Mouse (Mus musculus) heart, embryonic 10.5 days (tissue): ENCODE measurements around the gene Slc25a48. TPM values are rescaled to one million over a fixed set of nuclear protein-coding genes. Genes with fewer than 3 reads are reported as not detected.

ENCODE experiments used
- DNase-seq: peaks from one replicate; pipeline ENCODE4 v3.0.0-alpha.2; 2017; ENCODE audit warnings: low spot score
- H3K27ac ChIP-seq: fragments of 300-500 bp; sonication (generic); 2 replicates; pipeline ENCODE4 v1.5.1; 2016; ENCODE audit warnings: mild to moderate bottlenecking
- H3K27me3 ChIP-seq: fragments of 300-500 bp; sonication (generic); 2 replicates; pipeline ENCODE4 v1.6.1; 2016; ENCODE audit warnings: mild to moderate bottlenecking; ENCODE audit not compliant: poor library complexity, insufficient read depth, severe bottlenecking
- H3K36me3 ChIP-seq: fragments of 300-500 bp; sonication (generic); 2 replicates; pipeline ENCODE4 v1.6.1; 2016; ENCODE audit warnings: mild to moderate bottlenecking, moderate library complexity
- H3K4me1 ChIP-seq: fragments of 300-500 bp; sonication (generic); 2 replicates; pipeline ENCODE4 v1.6.1; 2016; ENCODE audit warnings: mild to moderate bottlenecking
- H3K4me3 ChIP-seq: fragments of 300-500 bp; sonication (generic); 2 replicates; pipeline ENCODE4 v1.5.1; 2016; ENCODE audit warnings: mild to moderate bottlenecking, moderate library complexity
- H3K9me3 ChIP-seq: fragments of 300-500 bp; sonication (generic); 2 replicates; pipeline ENCODE4 v1.6.1; 2016; ENCODE audit warnings: mild to moderate bottlenecking, moderate library complexity
- WGBS: fragments of 180-500 bp; shearing (Covaris S2); methylation state at CpG from one replicate; pipeline ENCODE4 v1.1.7; 2016; 5-methylcytosine and 5-hydroxymethylcytosine counted together
- polyA plus RNA-seq: library from polyadenylated mRNA; unstranded; fragments of >200 nt; fragmentation: Nextera tagmentation; extraction: Ambion mirVana; gene quantifications from 2 replicates; pipeline ENCODE4 v1.2.1, GENCODE M21; 2016

Slc25a48 gene
- polyA plus RNA-seq, 1 experiment from 2014 or later: 0.05 TPM

GRCm38 (mm10) chr13:56494440-56494839, 56.3 kb downstream of the Slc25a48 start:
- H3K36me3 ChIP-seq: no peaks in the 10 kb centered on the region
- 70% methylated on average over 3 of the region's 3 CpGs for WGBS
- H3K27ac ChIP-seq: no peak overlapping the region
- no peak for DNase-seq
- no peak overlapping the region for H3K4me3 ChIP-seq
- H3K4me1 ChIP-seq: no peaks in the 10 kb centered on the region
- H3K9me3 ChIP-seq: 0 out of 2 replicates have a peak, but pooled peaks cover 3% of the 10 kb centered on the region
- H3K27me3 ChIP-seq: no peaks in the 10 kb centered on the region

DNA sequence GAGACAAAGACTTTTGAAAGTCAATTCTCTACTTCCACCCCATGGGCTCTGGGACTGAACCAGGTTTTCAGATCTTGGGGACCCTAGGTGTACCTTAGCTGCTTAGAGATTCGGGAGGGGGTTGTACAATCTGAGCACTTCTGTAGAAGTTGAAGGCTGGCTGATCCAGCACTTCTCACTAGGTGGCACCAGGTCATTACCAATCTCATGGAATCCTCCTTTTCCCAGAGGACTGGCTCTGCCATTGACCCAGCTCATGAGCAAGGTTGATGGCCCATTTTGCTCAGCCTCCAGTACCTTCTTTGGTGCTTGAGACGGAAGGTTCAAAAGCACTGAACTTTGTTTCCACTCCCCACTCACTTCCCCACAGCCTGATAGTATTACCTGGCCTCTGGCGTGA, 62.0 kb downstream of the Slc25a48 start:
- WGBS: 72% methylated on average over 3 of the region's 3 CpGs
- H3K27me3 ChIP-seq: no peaks in the 10 kb centered on the region
- H3K27ac ChIP-seq: no peak overlapping the region
- H3K4me3 ChIP-seq: no peak overlapping the region
- no peaks in the 10 kb centered on the region for H3K4me1 ChIP-seq
- H3K9me3 ChIP-seq: no peaks in the 10 kb centered on the region
- no peaks in the 10 kb centered on the region for H3K36me3 ChIP-seq
- DNase-seq: no peak

- H3K4me1 ChIP-seq: no peaks in the 10 kb centered on the region
- 84% methylated on average over 8 of the region's 8 CpGs for WGBS
- H3K27me3 ChIP-seq: no peaks in the 10 kb centered on the region
- H3K4me3 ChIP-seq: no peak overlapping the region
- H3K36me3 ChIP-seq: no peaks in the 10 kb centered on the region
- no peaks in the 10 kb centered on the region for H3K9me3 ChIP-seq
- H3K27ac ChIP-seq: no peak overlapping the region
- no peak for DNase-seq
Observed at GRCm38 (mm10) chr13:56500636-56501035, 62.5 kb downstream of the Slc25a48 start.

GRCm38 (mm10) chr13:56501866-56502420, 63.8 kb downstream of the Slc25a48 start:
- Histone ChIP-seq H3K4me1 (no peaks in the 10 kb centered on the region), H3K36me3 (no peaks in the 10 kb centered on the region), H3K4me3 (no peak overlapping the region), H3K9me3 (no peaks in the 10 kb centered on the region), H3K27me3 (no peaks in the 10 kb centered on the region), H3K27ac (no peak overlapping the region)
- 56% methylated on average over 6 of the region's 6 CpGs for WGBS
- DNase-seq: no peak

GRCm38 (mm10) chr13:56506871-56507496, 68.8 kb downstream of the Slc25a48 start:
- 72% methylated on average over 6 of the region's 6 CpGs for WGBS
- no peak overlapping the region for H3K27ac ChIP-seq
- DNase-seq: no peak
- H3K4me1 ChIP-seq: no peaks in the 10 kb centered on the region
- H3K4me3 ChIP-seq: no peak overlapping the region
- no peaks in the 10 kb centered on the region; the same call in 1 of the 2 replicates for H3K9me3 ChIP-seq
- H3K27me3 ChIP-seq: no peaks in the 10 kb centered on the region
- H3K36me3 ChIP-seq: no peaks in the 10 kb centered on the region

GRCm38 (mm10) chr13:56509796-56510195, 71.6 kb downstream of the Slc25a48 start:
- no peak overlapping the region for H3K27ac ChIP-seq
- no peaks in the 10 kb centered on the region; the same call in 1 of the 2 replicates for H3K9me3 ChIP-seq
- DNase-seq: no peak
- 85% methylated on average over 2 of the region's 2 CpGs for WGBS
- no peaks in the 10 kb centered on the region for H3K36me3 ChIP-seq
- no peaks in the 10 kb centered on the region for H3K4me1 ChIP-seq
- H3K27me3 ChIP-seq: no peaks in the 10 kb centered on the region
- H3K4me3 ChIP-seq: no peak overlapping the region

- no peak for DNase-seq
- Histone ChIP-seq H3K36me3 (no peaks in the 10 kb centered on the region), H3K27me3 (no peaks in the 10 kb centered on the region), H3K4me1 (no peaks in the 10 kb centered on the region), H3K27ac (no peak overlapping the region), H3K4me3 (no peak overlapping the region), H3K9me3 (no peaks in the 10 kb centered on the region)
Observed at GRCm38 (mm10) chr13:56513595-56513994, 75.4 kb downstream of the Slc25a48 start.

GRCm38 (mm10) chr13:56516311-56516710, 78.2 kb downstream of the Slc25a48 start:
- no peaks in the 10 kb centered on the region for H3K9me3 ChIP-seq
- H3K27ac ChIP-seq: no peak overlapping the region
- no peaks in the 10 kb centered on the region for H3K36me3 ChIP-seq
- DNase-seq: no peak
- WGBS: 66% methylated on average over 4 of the region's 4 CpGs
- H3K27me3 ChIP-seq: no peaks in the 10 kb centered on the region
- no peak overlapping the region for H3K4me3 ChIP-seq
- no peaks in the 10 kb centered on the region for H3K4me1 ChIP-seq

DNA sequence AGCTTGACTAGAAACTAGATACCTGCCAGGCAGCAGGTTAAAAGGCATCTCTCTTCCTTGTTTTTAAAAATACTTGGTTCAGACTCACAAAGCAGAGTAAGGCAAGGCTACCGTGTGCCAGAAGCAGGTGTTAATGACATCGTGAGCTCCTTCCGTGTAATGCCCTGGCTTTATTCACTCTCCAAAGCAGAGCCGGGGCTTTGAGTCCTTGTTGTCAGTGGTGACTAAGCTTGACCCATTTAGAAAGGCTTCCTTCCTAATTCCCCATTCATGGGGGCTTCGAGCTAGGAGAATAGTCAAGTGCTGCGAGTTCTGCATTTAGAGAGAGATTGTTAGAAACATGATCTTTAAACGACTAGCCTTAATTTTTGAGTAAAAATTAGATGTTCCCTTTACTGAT, 78.7 kb downstream of the Slc25a48 start:
- no peak overlapping the region for H3K4me3 ChIP-seq
- H3K27ac ChIP-seq: no peak overlapping the region
- WGBS: 64% methylated on average over 7 of the region's 7 CpGs
- no peaks in the 10 kb centered on the region for H3K36me3 ChIP-seq
- no peaks in the 10 kb centered on the region for H3K9me3 ChIP-seq
- no peak for DNase-seq
- H3K4me1 ChIP-seq: peaks cover under 1% of the 10 kb centered on the region; the same call in 1 of the 2 replicates
- no peaks in the 10 kb centered on the region for H3K27me3 ChIP-seq

GRCm38 (mm10) chr13:56522081-56522820, 84.1 kb downstream of the Slc25a48 start, which contains the start of gene Fbxl21:
Gene Fbxl21 (plus strand): TSS chr13:56522472.
- under 1% methylated on average over 56 of the region's 56 CpGs for WGBS
- H3K4me1 ChIP-seq: peaks cover 12% of the 10 kb centered on the region
- H3K36me3 ChIP-seq: no peaks in the 10 kb centered on the region
- peak within 1 kb of the TSS; percentile 83 for H3K4me3 ChIP-seq
- H3K27ac ChIP-seq: peak within 1 kb of the TSS; percentile 77
- DNase-seq: peak; percentile 98
- no peaks in the 10 kb centered on the region for H3K9me3 ChIP-seq
- no peaks in the 10 kb centered on the region for H3K27me3 ChIP-seq

DNA sequence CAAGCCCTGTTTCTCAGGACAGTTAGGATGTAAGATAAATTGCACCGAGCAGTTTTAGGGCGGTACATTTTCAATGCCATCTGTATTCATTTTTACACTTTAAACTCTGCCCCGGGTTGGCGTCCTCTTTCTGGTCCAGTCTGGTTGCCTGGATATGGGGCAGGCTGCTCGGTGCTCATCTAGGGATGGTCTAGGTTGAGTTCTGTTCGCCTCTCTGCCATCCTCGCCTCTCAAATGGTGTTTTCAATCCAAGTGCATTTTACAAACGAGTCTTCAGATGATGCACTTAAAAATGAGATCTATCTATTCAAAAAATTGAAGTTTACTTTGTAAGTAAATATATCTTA, 84.6 kb downstream of the Slc25a48 start:
- peak overlapping the region; percentile 77 for H3K27ac ChIP-seq
- 6% methylated on average over 8 of the region's 8 CpGs for WGBS
- H3K4me1 ChIP-seq: peaks cover 12% of the 10 kb centered on the region
- no peaks in the 10 kb centered on the region for H3K27me3 ChIP-seq
- no peaks in the 10 kb centered on the region for H3K9me3 ChIP-seq
- DNase-seq: no peak
- peak overlapping the region; percentile 83 for H3K4me3 ChIP-seq
- H3K36me3 ChIP-seq: no peaks in the 10 kb centered on the region
